Mouse (Mus musculus): ENCODE measurements around the gene Spaca3. TPM values are rescaled to one million over a fixed set of nuclear protein-coding genes. Genes with fewer than 3 reads are reported as not detected.
A peak's percentile ranks its signal among the peaks of the same experiment; 100 is the strongest.

Spaca3 gene
- total and polyA plus RNA-seq, 2 experiments from 2014 or later, result 0.14 TPM; not detected in 1

DNA sequence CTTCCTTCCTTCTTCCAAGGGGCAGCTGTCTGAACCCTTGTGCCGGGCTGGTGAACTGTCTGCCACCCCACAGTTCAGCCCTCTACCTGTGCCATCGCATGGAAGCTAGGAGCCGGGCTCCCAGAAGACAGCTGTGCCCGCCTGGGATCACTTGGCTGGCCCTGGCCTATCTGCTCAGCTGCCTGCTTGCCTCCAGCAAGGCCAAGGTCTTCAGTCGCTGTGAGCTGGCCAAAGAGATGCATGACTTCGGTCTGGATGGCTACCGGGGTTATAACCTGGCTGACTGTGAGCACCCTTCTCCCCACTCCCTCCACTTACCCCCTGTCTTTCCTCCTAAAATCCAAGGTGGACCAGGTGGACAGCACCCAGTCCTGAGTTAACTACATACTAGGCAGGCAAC, 4.8 kb downstream of the Spaca3 start:
- Histone ChIP-seq H3K9ac (replicated peaks; ENCODE audit: low read depth, low read length) (no peak overlapping the region), H3K4me3 (ENCODE audit: low read depth, low read length) (no peak overlapping the region), H3K27me3 (ENCODE audit: control insufficient read depth, insufficient read depth, low read length) (no peaks in the 10 kb centered on the region), H3K9me3 (replicated peaks; ENCODE audit: control insufficient read depth, low read length) (no peaks in the 10 kb centered on the region), H3K4me2 (ENCODE audit: low read depth, low read length) (no peak overlapping the region), H3K36me3 (replicated peaks; ENCODE audit: control insufficient read depth, insufficient read depth, low read length) (no peaks in the 10 kb centered on the region), H3K27ac (ENCODE audit: low read depth) (no peak overlapping the region), H3K4me1 (ENCODE audit: control insufficient read depth, insufficient read depth) (no peaks in the 10 kb centered on the region)
- 89% methylated on average over 7 of the region's 7 CpGs for WGBS
- no peak for DNase-seq (ENCODE audit: low spot score)
- TF ChIP-seq CTCF (IDR thresholded peaks at IDR 0.05; ENCODE audit: low read depth) (no peak), EP300 (IDR thresholded peaks at IDR 0.05; ENCODE audit: low read depth) (no peak)
- no peak for ATAC-seq (ENCODE audit: insufficient read depth, low read depth)

DNA sequence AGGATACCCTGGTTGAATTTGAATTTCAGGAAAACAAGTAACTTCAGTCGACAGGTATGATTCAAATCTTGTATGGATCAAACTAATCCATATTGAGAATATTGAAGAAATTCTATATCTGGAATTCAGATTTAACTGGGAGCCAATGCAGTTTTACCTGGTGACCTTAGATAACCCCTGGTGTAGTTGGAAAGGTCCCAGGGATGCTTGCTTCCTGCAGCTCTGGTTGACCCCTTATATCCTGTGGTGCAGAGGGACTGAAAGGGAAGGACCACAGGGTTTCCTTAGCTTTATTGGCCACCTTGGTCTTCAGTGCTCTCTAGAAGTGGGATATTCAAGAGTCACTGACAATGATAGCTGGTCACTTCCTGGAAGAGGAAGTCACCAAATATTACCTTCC, 9.9 kb downstream of the Spaca3 start:
- whole genome bisulfite sequencing, result 89% methylated on average over 1 of the region's 1 CpGs
- Histone ChIP-seq H3K9ac (replicated peaks; ENCODE audit: low read depth, low read length) (no peak overlapping the region), H3K36me3 (replicated peaks; ENCODE audit: control insufficient read depth, insufficient read depth, low read length) (no peaks in the 10 kb centered on the region), H3K9me3 (replicated peaks; ENCODE audit: control insufficient read depth, low read length) (no peaks in the 10 kb centered on the region), H3K27ac (ENCODE audit: low read depth) (no peak overlapping the region), H3K27me3 (ENCODE audit: control insufficient read depth, insufficient read depth, low read length) (no peaks in the 10 kb centered on the region), H3K4me1 (ENCODE audit: control insufficient read depth, insufficient read depth) (peaks cover 5% of the 10 kb centered on the region; the same call in 1 of the 2 replicates), H3K4me2 (ENCODE audit: low read depth, low read length) (no peak overlapping the region), H3K4me3 (ENCODE audit: low read depth, low read length) (no peak overlapping the region)
- DNase-seq (ENCODE audit: low spot score), result no peak
- ATAC-seq (ENCODE audit: insufficient read depth, low read depth), result no peak
- TF ChIP-seq CTCF (IDR thresholded peaks at IDR 0.05; ENCODE audit: low read depth) (no peak), EP300 (IDR thresholded peaks at IDR 0.05; ENCODE audit: low read depth) (no peak)

DNA sequence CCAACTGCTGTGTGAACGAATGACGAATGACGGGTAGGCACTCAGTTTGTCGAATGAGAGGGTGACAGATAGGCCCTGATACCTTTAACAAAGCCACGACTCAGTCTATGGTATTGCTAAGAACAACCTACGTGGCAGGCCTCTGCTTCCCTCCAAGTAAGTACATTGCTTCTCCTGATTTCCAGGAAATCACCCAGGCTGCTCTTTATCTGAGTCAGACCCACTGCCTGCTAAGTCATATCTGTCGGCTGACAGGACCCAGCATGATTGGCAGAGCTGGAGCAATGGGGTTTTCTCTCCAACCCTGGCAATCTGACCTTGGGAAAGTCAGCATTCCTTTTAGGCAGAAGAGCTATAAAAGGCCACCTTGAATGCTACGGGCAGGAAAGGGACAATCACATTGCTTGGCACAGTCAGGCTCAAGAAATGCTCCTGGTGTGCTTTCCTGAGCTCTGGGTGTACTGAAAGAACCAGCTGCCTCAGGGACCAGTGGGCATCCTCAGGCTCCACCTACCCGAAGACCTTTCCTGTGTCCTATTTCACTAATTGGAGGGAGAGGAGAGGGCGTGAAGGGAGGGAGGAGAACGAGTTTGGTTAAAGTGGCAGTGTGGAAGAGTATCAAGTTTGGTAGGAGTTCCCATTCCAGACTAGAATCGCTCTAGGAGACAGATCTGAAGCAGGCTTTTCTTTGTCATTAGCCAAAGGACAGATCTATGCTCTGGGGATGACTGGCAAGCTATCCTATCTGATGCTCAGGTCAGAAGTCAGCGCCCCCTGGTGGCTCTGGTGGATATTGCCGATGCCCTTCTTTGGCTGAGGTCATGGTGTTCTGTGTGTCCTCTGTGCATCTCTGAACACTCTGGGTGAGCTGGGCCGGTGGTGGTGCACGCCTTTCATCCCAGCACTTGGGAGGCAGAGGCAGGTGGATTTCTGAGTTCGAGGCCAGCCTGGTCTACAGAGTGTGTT, 14.6 kb downstream of the Spaca3 start:
- Histone ChIP-seq H3K9ac (replicated peaks; ENCODE audit: low read depth, low read length) (no peak overlapping the region), H3K27ac (ENCODE audit: low read depth) (peak overlapping the region; percentile 43; the same call in 1 of the 2 replicates), H3K4me1 (ENCODE audit: control insufficient read depth, insufficient read depth) (peaks cover 9% of the 10 kb centered on the region), H3K4me3 (ENCODE audit: low read depth, low read length) (no peak overlapping the region), H3K4me2 (ENCODE audit: low read depth, low read length) (no peak overlapping the region), H3K9me3 (replicated peaks; ENCODE audit: control insufficient read depth, low read length) (no peaks in the 10 kb centered on the region), H3K36me3 (replicated peaks; ENCODE audit: control insufficient read depth, insufficient read depth, low read length) (no peaks in the 10 kb centered on the region), H3K27me3 (ENCODE audit: control insufficient read depth, insufficient read depth, low read length) (no peaks in the 10 kb centered on the region)
- DNase-seq (ENCODE audit: low spot score) (peak; percentile 37), ATAC-seq (ENCODE audit: insufficient read depth, low read depth) (peak; percentile 69)
- TF ChIP-seq EP300 (IDR thresholded peaks at IDR 0.05; ENCODE audit: low read depth), result no peak
- peak; percentile 63 for TF ChIP-seq CTCF (IDR thresholded peaks at IDR 0.05; ENCODE audit: low read depth)
- WGBS, result 39% methylated on average over 17 of the region's 17 CpGs

DNA sequence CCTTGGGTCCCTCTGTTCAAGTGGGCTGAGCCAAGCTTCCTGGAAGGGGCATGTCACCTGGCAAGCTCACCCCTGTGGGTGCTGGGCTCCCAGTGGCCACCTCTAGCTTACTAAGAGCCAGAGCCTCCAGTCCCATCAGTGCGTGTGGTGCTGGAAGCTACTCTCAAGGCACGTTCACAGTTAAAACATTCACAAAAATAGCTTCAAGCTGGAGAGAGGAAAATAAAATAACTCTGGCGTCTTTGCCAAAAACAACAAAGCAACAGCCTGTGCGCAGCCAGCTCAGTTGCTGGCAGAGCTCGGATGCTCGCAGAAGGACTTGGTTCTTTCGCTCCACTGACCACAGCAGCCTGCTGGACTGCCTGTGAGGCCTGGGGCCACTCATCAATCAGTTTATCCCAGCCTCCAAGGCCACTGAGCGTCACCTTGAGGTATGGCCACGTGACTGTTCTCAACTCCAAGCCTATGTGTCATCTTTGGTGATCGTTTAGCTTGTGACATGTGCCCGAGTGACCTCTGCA, 19.0 kb downstream of the Spaca3 start:
- Histone ChIP-seq H3K9ac (replicated peaks; ENCODE audit: low read depth, low read length) (no peak overlapping the region), H3K27ac (ENCODE audit: low read depth) (no peak overlapping the region), H3K27me3 (ENCODE audit: control insufficient read depth, insufficient read depth, low read length) (no peaks in the 10 kb centered on the region), H3K4me2 (ENCODE audit: low read depth, low read length) (no peak overlapping the region), H3K4me1 (ENCODE audit: control insufficient read depth, insufficient read depth) (peaks cover 9% of the 10 kb centered on the region), H3K9me3 (replicated peaks; ENCODE audit: control insufficient read depth, low read length) (no peaks in the 10 kb centered on the region), H3K36me3 (replicated peaks; ENCODE audit: control insufficient read depth, insufficient read depth, low read length) (no peaks in the 10 kb centered on the region), H3K4me3 (ENCODE audit: low read depth, low read length) (no peak overlapping the region)
- TF ChIP-seq CTCF (IDR thresholded peaks at IDR 0.05; ENCODE audit: low read depth) (no peak), EP300 (IDR thresholded peaks at IDR 0.05; ENCODE audit: low read depth) (no peak)
- 41% methylated on average over 11 of the region's 11 CpGs for WGBS
- DNase-seq (ENCODE audit: low spot score), result peak; percentile 49
- no peak for ATAC-seq (ENCODE audit: insufficient read depth, low read depth)

DNA sequence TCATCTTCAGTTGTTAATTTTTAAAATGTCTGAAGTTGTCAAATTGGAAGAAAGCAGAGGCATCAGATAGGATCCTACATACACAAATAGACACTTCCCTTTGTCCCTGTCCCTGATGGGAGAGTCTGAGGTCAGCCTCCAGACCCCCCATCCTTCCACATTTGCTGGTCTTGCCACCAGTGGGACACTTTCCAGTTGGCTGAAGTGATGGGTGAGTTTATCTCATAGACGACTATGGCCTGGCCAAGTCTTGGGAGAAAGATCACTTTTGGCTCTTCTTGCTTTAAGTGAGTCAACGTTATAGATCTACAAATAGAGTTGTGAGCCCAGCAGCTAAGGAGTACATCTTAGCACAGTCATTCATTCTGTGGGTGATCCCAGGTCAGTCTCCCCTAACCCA, 19.9 kb downstream of the Spaca3 start:
- no peaks in the 10 kb centered on the region for H3K9me3 ChIP-seq (replicated peaks; ENCODE audit: control insufficient read depth, low read length)
- peaks cover 4% of the 10 kb centered on the region; the same call in 1 of the 2 replicates for H3K4me1 ChIP-seq (ENCODE audit: control insufficient read depth, insufficient read depth)
- H3K4me3 ChIP-seq (ENCODE audit: low read depth, low read length), result no peak overlapping the region
- no peaks in the 10 kb centered on the region for H3K36me3 ChIP-seq (replicated peaks; ENCODE audit: control insufficient read depth, insufficient read depth, low read length)
- H3K4me2 ChIP-seq (ENCODE audit: low read depth, low read length), result no peak overlapping the region
- ATAC-seq (ENCODE audit: insufficient read depth, low read depth) (no peak), DNase-seq (ENCODE audit: low spot score) (no peak)
- no peaks in the 10 kb centered on the region for H3K27me3 ChIP-seq (ENCODE audit: control insufficient read depth, insufficient read depth, low read length)
- WGBS, result 47% methylated on average over 2 of the region's 2 CpGs
- no peak overlapping the region for H3K27ac ChIP-seq (ENCODE audit: low read depth)
- H3K9ac ChIP-seq (replicated peaks; ENCODE audit: low read depth, low read length), result no peak overlapping the region
- no peak for TF ChIP-seq EP300 (IDR thresholded peaks at IDR 0.05; ENCODE audit: low read depth)
- no peak for TF ChIP-seq CTCF (IDR thresholded peaks at IDR 0.05; ENCODE audit: low read depth)
